Mouse (Mus musculus) retina, postnatal 7 days (tissue): Measurements from ENCODE around the gene Hyal1.

Experiments
- DNase-seq: peaks from one replicate; pipeline ENCODE4 v3.0.0-alpha.2; 2012; ENCODE audit warnings: low read depth, low spot score

Gene Hyal1

GRCm38 (mm10) chr9:107576357-107577107 is at the start of gene Hyal1:
Hyal1 (plus strand) TSS chr9:107576927.
- no peak for DNase-seq

- DNase-seq: peak; percentile 88
Observed at GRCm38 (mm10) chr9:107533791-107534407, 42.8 kb upstream of the Hyal1 start, which contains the start of gene Tmem115. Tmem115 (plus strand) TSS chr9:107533945.

GRCm38 (mm10) chr9:107534408-107535202 is 42.1 kb upstream of the Hyal1 start:
- no peak for DNase-seq

GRCm38 (mm10) chr9:107538231-107538630 is 38.5 kb upstream of the Hyal1 start:
- no peak for DNase-seq

- DNase-seq: no peak
Observed at GRCm38 (mm10) chr9:107538711-107539110, 38.0 kb upstream of the Hyal1 start.

GRCm38 (mm10) chr9:107539940-107540339 is 36.8 kb upstream of the Hyal1 start:
- no peak for DNase-seq

GRCm38 (mm10) chr9:107540420-107540819 is 36.3 kb upstream of the Hyal1 start:
- no peak for DNase-seq

GRCm38 (mm10) chr9:107541005-107541404 is 35.7 kb upstream of the Hyal1 start:
- no peak for DNase-seq

GRCm38 (mm10) chr9:107541474-107542351 is 35.0 kb upstream of the Hyal1 start, which contains the start of the genes Cyb561d2 and Nprl2:
Cyb561d2 (minus strand) TSS chr9:107542193.
Nprl2 (plus strand) TSS chr9:107542226.
- peak; percentile 87 for DNase-seq

- no peak for DNase-seq
Observed at GRCm38 (mm10) chr9:107542352-107542686, 34.4 kb upstream of the Hyal1 start.

- no peak for DNase-seq
Observed at GRCm38 (mm10) chr9:107542721-107543120, 34.0 kb upstream of the Hyal1 start.

- no peak for DNase-seq
Observed at GRCm38 (mm10) chr9:107543299-107543698, 33.4 kb upstream of the Hyal1 start.

- no peak for DNase-seq
Observed at GRCm38 (mm10) chr9:107544196-107544700, 32.5 kb upstream of the Hyal1 start.

GRCm38 (mm10) chr9:107544729-107545128 is 32.0 kb upstream of the Hyal1 start:
- DNase-seq: no peak

GRCm38 (mm10) chr9:107545199-107545598 is 31.5 kb upstream of the Hyal1 start:
- DNase-seq: no peak

- no peak for DNase-seq
Observed at GRCm38 (mm10) chr9:107545602-107546001, 31.1 kb upstream of the Hyal1 start.

- DNase-seq: peak; percentile 73
Observed at GRCm38 (mm10) chr9:107547026-107547425, 29.7 kb upstream of the Hyal1 start, which contains the start of gene Zmynd10. Zmynd10 (plus strand) TSS chr9:107547298.

GRCm38 (mm10) chr9:107547957-107548356 is 28.8 kb upstream of the Hyal1 start:
- no peak for DNase-seq

- no peak for DNase-seq
Observed at GRCm38 (mm10) chr9:107548820-107549219, 27.9 kb upstream of the Hyal1 start.

- no peak for DNase-seq
Observed at GRCm38 (mm10) chr9:107549297-107550074, 27.2 kb upstream of the Hyal1 start.
